Comparison of ENCODE assay signal across 19 mouse cellular contexts in the genomic region with DNA sequence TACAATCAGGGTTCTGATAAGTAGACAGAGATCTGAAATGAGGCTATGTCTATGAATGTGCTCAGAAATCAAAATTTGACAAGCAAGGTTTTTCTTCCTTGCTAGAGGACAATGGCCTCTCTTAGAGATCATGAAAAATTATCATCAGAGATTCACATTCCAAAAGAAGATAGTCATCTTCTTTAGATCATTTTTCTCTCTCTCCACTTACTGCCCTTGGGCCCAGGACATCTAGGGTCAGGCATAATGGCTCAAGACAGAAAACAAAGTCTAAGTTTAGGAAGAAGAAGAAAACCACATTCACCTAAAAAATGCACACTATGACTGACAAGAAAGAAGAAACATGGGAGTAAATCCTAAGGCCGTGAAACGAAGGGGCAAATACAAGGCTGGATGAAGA. TPM values are rescaled to one million over a fixed set of nuclear protein-coding genes. Genes with fewer than 3 reads are reported as not detected.
A peak's percentile ranks its signal among the peaks of the same experiment; 100 is the strongest.
DNase-seq lines count a peak whose midpoint lies in the region.
"Had no signal": no experiment of that assay in that cellular context is flagged by ENCODE, and none has a peak within 500 bp of the region (broad histone marks: within the 10 kb centered on the region; RNA-seq: fewer than 3 reads in every experiment).

No protein-coding gene starts in this region.

- DNase-seq in adrenal gland, adult (ENCODE audit: inconsistent age in 2 of 2, low spot score in 1 of 2): peak; percentile 29 to 78
- DNase-seq in adrenal gland, postnatal 4 days (ENCODE audit: low spot score in 2 of 2): no peak
- peak; percentile 35 for DNase-seq in adrenal gland, adult 2 months
- no peak for DNase-seq in adrenal gland, adult 8-10 months
- peak; percentile 10 for DNase-seq in 3T3-L1 (ENCODE audit: low read depth, low spot score)
- DNase-seq in Muller cell, postnatal 12 days (ENCODE audit: inconsistent ontology term): peak; percentile 90
- no peak for DNase-seq in thymus, postnatal 0 days (ENCODE audit: low spot score)
- DNase-seq in gastrocnemius, postnatal 25 days: no peak
- DNase-seq: adrenal gland, postnatal 10 days; adrenal gland, postnatal 14 days; adrenal gland, postnatal 25 days; adrenal gland, postnatal 36 days; cerebellum, adult 11 months; cerebellum, adult 11-12 months; cerebellum, adult 18-20 months; cerebellum, adult 2 months; cerebellum, adult 8-10 months; cerebellum, adult 9-10 months; cerebellum, adult 9-11 months had no signal

RNA-seq across cellular contexts. Expression of gene Dzip3, which starts 21.0 kb away (rescaled TPM):
- total RNA-seq in adrenal gland, postnatal 4 days (2021): 10 to 100 TPM; 22.2 to 25.1 TPM
- total RNA-seq in adrenal gland, adult 2 months (2021): 10 to 100 TPM; 17.0 to 23.9 TPM
- 1.3 and 2.1 TPM in 2 replicates for polyA plus RNA-seq in adrenal gland, adult 2 months (2012; rRNA removed)
- 10 to 100 TPM; 19.0 to 27.9 (median 23.1) TPM for total RNA-seq in adrenal gland, adult 8-10 months (2022)
- polyA plus RNA-seq in thymus, postnatal 0 days (2015; fragmentation: Nextera tagmentation; extraction: Ambion mirVana): 14.0 and 14.4 TPM in 2 replicates
- total RNA-seq in gastrocnemius, postnatal 25 days (2021): 1 to 10 TPM; 3.8 to 4.3 TPM

RNA-seq across cellular contexts. Expression of gene Cip2a, which starts 21.0 kb away (rescaled TPM):
- total RNA-seq in adrenal gland, postnatal 4 days (2021): 10 to 100 TPM; 11.9 to 15.1 TPM
- 1 to 10 TPM; 1.2 to 1.9 TPM for total RNA-seq in adrenal gland, adult 2 months (2021)
- 0.07 and 0.30 TPM in 2 replicates for polyA plus RNA-seq in adrenal gland, adult 2 months (2012; rRNA removed)
- 1 to 10 TPM in 3 of 4 experiments, under 1 TPM in 1; 0.78 to 2.6 (median 1.9) TPM for total RNA-seq in adrenal gland, adult 8-10 months (2022)
- polyA plus RNA-seq in thymus, postnatal 0 days (2015; fragmentation: Nextera tagmentation; extraction: Ambion mirVana): 32.5 and 33.5 TPM in 2 replicates
- under 1 TPM; 0.41 to 0.96 TPM for total RNA-seq in gastrocnemius, postnatal 25 days (2021)

Comparison
In these comparisons a context has a peak if more than half of its experiments do, and no peak if none do; other contexts are left out.
1. DNase-seq: peak in adrenal gland, adult (2 of 2), adrenal gland, adult 2 months (single experiment), 3T3-L1 (single experiment) and Muller cell, postnatal 12 days (single experiment); none in adrenal gland, postnatal 4 days (0 of 2), adrenal gland, adult 8-10 months (single experiment), thymus, postnatal 0 days (single experiment) and gastrocnemius, postnatal 25 days (single experiment).